Mouse (Mus musculus): ENCODE data around the gene Csrnp3. TPM values are rescaled to one million over a fixed set of nuclear protein-coding genes. Genes with fewer than 3 reads are reported as not detected.

Csrnp3 gene
- polyA plus RNA-seq, 1 experiment from 2014 or later, result 3.1 TPM

GRCm38 (mm10) chr2:66041917-66042419 lies 196.4 kb downstream of the Csrnp3 start:
- 66% methylated on average over 9 of the region's 9 CpGs for WGBS
- no peaks in the 10 kb centered on the region for H3K9me3 ChIP-seq (ENCODE audit: control insufficient read depth, low read length)
- no peak overlapping the region for H3K27ac ChIP-seq (ENCODE audit: low read depth, low read length)
- no peaks in the 10 kb centered on the region for H3K4me1 ChIP-seq (ENCODE audit: control insufficient read depth, insufficient read depth, low read length)
- no peaks in the 10 kb centered on the region for H3K27me3 ChIP-seq (ENCODE audit: control insufficient read depth, insufficient read depth, low read length)
- H3K4me2 ChIP-seq (replicated peaks; ENCODE audit: low read depth, low read length), result no peak overlapping the region
- peak; percentile 73 for ATAC-seq (ENCODE audit: low FRiP score, low TSS enrichment)
- no peaks in the 10 kb centered on the region for H3K36me3 ChIP-seq (ENCODE audit: control insufficient read depth, insufficient read depth, low read length)
- no peak overlapping the region for H3K4me3 ChIP-seq (ENCODE audit: low read length)
- no peak overlapping the region for H3K9ac ChIP-seq (ENCODE audit: low read depth, low read length)

GRCm38 (mm10) chr2:66043441-66044404 lies 198.2 kb downstream of the Csrnp3 start:
- H3K4me3 ChIP-seq (ENCODE audit: low read length), result no peak overlapping the region
- no peak overlapping the region for H3K4me2 ChIP-seq (replicated peaks; ENCODE audit: low read depth, low read length)
- no peaks in the 10 kb centered on the region for H3K4me1 ChIP-seq (ENCODE audit: control insufficient read depth, insufficient read depth, low read length)
- H3K9me3 ChIP-seq (ENCODE audit: control insufficient read depth, low read length), result no peaks in the 10 kb centered on the region
- no peak overlapping the region for H3K9ac ChIP-seq (ENCODE audit: low read depth, low read length)
- no peak for ATAC-seq (ENCODE audit: low FRiP score, low TSS enrichment)
- H3K27ac ChIP-seq (ENCODE audit: low read depth, low read length), result no peak overlapping the region
- H3K36me3 ChIP-seq (ENCODE audit: control insufficient read depth, insufficient read depth, low read length), result no peaks in the 10 kb centered on the region
- 66% methylated on average over 17 of the region's 17 CpGs for WGBS
- no peaks in the 10 kb centered on the region for H3K27me3 ChIP-seq (ENCODE audit: control insufficient read depth, insufficient read depth, low read length)

- Histone ChIP-seq H3K4me2 (replicated peaks; ENCODE audit: low read depth, low read length) (no peak overlapping the region), H3K27ac (ENCODE audit: low read depth, low read length) (no peak overlapping the region), H3K9ac (ENCODE audit: low read depth, low read length) (no peak overlapping the region), H3K4me1 (ENCODE audit: control insufficient read depth, insufficient read depth, low read length) (no peaks in the 10 kb centered on the region), H3K9me3 (ENCODE audit: control insufficient read depth, low read length) (no peaks in the 10 kb centered on the region), H3K4me3 (ENCODE audit: low read length) (no peak overlapping the region), H3K36me3 (ENCODE audit: control insufficient read depth, insufficient read depth, low read length) (no peaks in the 10 kb centered on the region), H3K27me3 (ENCODE audit: control insufficient read depth, insufficient read depth, low read length) (no peaks in the 10 kb centered on the region)
- WGBS, result 93% methylated on average over 12 of the region's 12 CpGs
- ATAC-seq (ENCODE audit: low FRiP score, low TSS enrichment), result no peak
Observed at GRCm38 (mm10) chr2:66044405-66045089, 199.0 kb downstream of the Csrnp3 start.

GRCm38 (mm10) chr2:66063291-66063690 lies 217.7 kb downstream of the Csrnp3 start:
- Histone ChIP-seq H3K4me3 (ENCODE audit: low read length) (no peak overlapping the region), H3K4me1 (ENCODE audit: control insufficient read depth, insufficient read depth, low read length) (no peaks in the 10 kb centered on the region), H3K4me2 (replicated peaks; ENCODE audit: low read depth, low read length) (no peak overlapping the region), H3K27ac (ENCODE audit: low read depth, low read length) (no peak overlapping the region), H3K9me3 (ENCODE audit: control insufficient read depth, low read length) (no peaks in the 10 kb centered on the region), H3K27me3 (ENCODE audit: control insufficient read depth, insufficient read depth, low read length) (no peaks in the 10 kb centered on the region), H3K9ac (ENCODE audit: low read depth, low read length) (no peak overlapping the region), H3K36me3 (ENCODE audit: control insufficient read depth, insufficient read depth, low read length) (no peaks in the 10 kb centered on the region)
- 89% methylated on average over 10 of the region's 10 CpGs for WGBS
- no peak for ATAC-seq (ENCODE audit: low FRiP score, low TSS enrichment)

GRCm38 (mm10) chr2:66069454-66069853 lies 223.9 kb downstream of the Csrnp3 start:
- no peaks in the 10 kb centered on the region for H3K9me3 ChIP-seq (ENCODE audit: control insufficient read depth, low read length)
- no peak overlapping the region for H3K27ac ChIP-seq (ENCODE audit: low read depth, low read length)
- WGBS, result 65% methylated on average over 6 of the region's 6 CpGs
- H3K4me1 ChIP-seq (ENCODE audit: control insufficient read depth, insufficient read depth, low read length), result no peaks in the 10 kb centered on the region
- H3K4me3 ChIP-seq (ENCODE audit: low read length), result no peak overlapping the region
- no peaks in the 10 kb centered on the region for H3K27me3 ChIP-seq (ENCODE audit: control insufficient read depth, insufficient read depth, low read length)
- H3K36me3 ChIP-seq (ENCODE audit: control insufficient read depth, insufficient read depth, low read length), result no peaks in the 10 kb centered on the region
- no peak for ATAC-seq (ENCODE audit: low FRiP score, low TSS enrichment)
- H3K9ac ChIP-seq (ENCODE audit: low read depth, low read length), result no peak overlapping the region
- no peak overlapping the region for H3K4me2 ChIP-seq (replicated peaks; ENCODE audit: low read depth, low read length)

GRCm38 (mm10) chr2:66080731-66081130 lies 235.2 kb downstream of the Csrnp3 start:
- no peak overlapping the region for H3K9ac ChIP-seq (ENCODE audit: low read depth, low read length)
- no peaks in the 10 kb centered on the region for H3K9me3 ChIP-seq (ENCODE audit: control insufficient read depth, low read length)
- H3K36me3 ChIP-seq (ENCODE audit: control insufficient read depth, insufficient read depth, low read length), result no peaks in the 10 kb centered on the region
- H3K27ac ChIP-seq (ENCODE audit: low read depth, low read length), result no peak overlapping the region
- no peaks in the 10 kb centered on the region for H3K27me3 ChIP-seq (ENCODE audit: control insufficient read depth, insufficient read depth, low read length)
- H3K4me3 ChIP-seq (ENCODE audit: low read length), result no peak overlapping the region
- no peaks in the 10 kb centered on the region for H3K4me1 ChIP-seq (ENCODE audit: control insufficient read depth, insufficient read depth, low read length)
- H3K4me2 ChIP-seq (replicated peaks; ENCODE audit: low read depth, low read length), result no peak overlapping the region
- 98% methylated on average over 2 of the region's 2 CpGs for WGBS
- ATAC-seq (ENCODE audit: low FRiP score, low TSS enrichment), result no peak

Other genes starting within 250 kb of the Csrnp3 start
- gene Scn2a, start 225.0 kb upstream of the Csrnp3 start, polyA plus RNA-seq (2014; fragmentation: Nextera tagmentation; extraction: Ambion mirVana), result 3.6 and 3.9 TPM in 2 replicates

All from kidney, embryonic 14.5 days (tissue).